Mouse (Mus musculus) lung, embryonic 16.5 days (tissue): ENCODE data around the gene Fgf12. TPM values are rescaled to one million over a fixed set of nuclear protein-coding genes. Genes with fewer than 3 reads are reported as not detected.
A peak's percentile ranks its signal among the peaks of the same experiment; 100 is the strongest.

ENCODE experiments used
- ATAC-seq: fragments of 200-750 bp; cut with Nextera tagmentation; 2 replicates; pipeline ENCODE4 v1.8.0; 2017; ENCODE audit warnings: low read depth, mild to moderate bottlenecking, moderate library complexity
- H3K27ac ChIP-seq: fragments of 300-500 bp; sonication (generic); 2 replicates; pipeline ENCODE4 v1.5.1; 2014; ENCODE audit warnings: mild to moderate bottlenecking, control low read depth, low read length
- H3K27me3 ChIP-seq: fragments of 300-500 bp; sonication (generic); 2 replicates; pipeline ENCODE4 v1.6.1; 2014; ENCODE audit warnings: low read depth, low read length, mixed read lengths; ENCODE audit not compliant: control insufficient read depth, insufficient read depth
- H3K36me3 ChIP-seq: fragments of 300-500 bp; sonication (generic); 2 replicates; pipeline ENCODE4 v1.6.1; 2014; ENCODE audit warnings: low read length; ENCODE audit not compliant: control insufficient read depth, insufficient read depth
- H3K4me1 ChIP-seq: fragments of 300-500 bp; sonication (generic); replicated peaks from 2 replicates; pipeline ENCODE4 v1.6.1; 2014; ENCODE audit warnings: low read length, mixed read lengths; ENCODE audit not compliant: control insufficient read depth, insufficient read depth
- H3K4me2 ChIP-seq: fragments of 300-500 bp; sonication (generic); 2 replicates; pipeline ENCODE4 v1.6.1; 2014; ENCODE audit warnings: low read depth, low read length, control low read depth
- H3K4me3 ChIP-seq: fragments of 300-500 bp; sonication (generic); 2 replicates; pipeline ENCODE4 v1.5.1; 2014; ENCODE audit warnings: mild to moderate bottlenecking, low read length, control low read depth
- H3K9ac ChIP-seq: fragments of 300-500 bp; sonication (generic); 2 replicates; pipeline ENCODE4 v1.6.1; 2014; ENCODE audit warnings: low read length, control low read depth
- H3K9me3 ChIP-seq: fragments of 300-500 bp; sonication (generic); 2 replicates; pipeline ENCODE4 v1.6.1; 2016; ENCODE audit warnings: low read length; ENCODE audit not compliant: control insufficient read depth
- WGBS: fragments of 180-500 bp; shearing (Covaris S2); extraction: QIAGEN DNeasy Blood & Tissue Kit; methylation state at CpG from one replicate; pipeline ENCODE4 v1.1.7; 2014; 5-methylcytosine and 5-hydroxymethylcytosine counted together
- polyA plus RNA-seq: library from polyadenylated mRNA; unstranded; fragments of >200 nt; fragmentation: Nextera tagmentation; extraction: Ambion mirVana; gene quantifications from 2 replicates; pipeline ENCODE4 v1.2.1, GENCODE M21; 2015

Fgf12 gene
- polyA plus RNA-seq, 1 experiment from 2014 or later = 2.9 TPM

DNA sequence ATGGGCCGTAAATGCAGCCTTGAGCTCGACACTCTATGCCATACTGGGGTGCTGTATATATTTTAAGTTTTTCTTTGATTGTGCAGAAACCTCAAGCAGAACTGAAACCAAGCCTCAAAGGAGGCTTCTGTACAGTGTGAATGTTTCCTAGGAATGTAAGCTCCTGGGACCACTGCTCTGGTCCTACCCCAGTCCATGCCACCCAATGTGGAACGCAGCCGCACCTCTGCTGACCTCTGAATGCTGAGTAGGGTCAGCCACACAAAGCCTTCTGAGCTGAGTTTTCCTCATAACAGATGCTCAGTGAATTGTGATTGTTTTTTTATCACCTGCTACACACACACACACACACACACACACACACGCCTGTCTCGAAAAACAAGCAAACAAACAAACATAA, 160.4 kb downstream of the Fgf12 start:
- H3K27me3 ChIP-seq = no peaks in the 10 kb centered on the region; the same call in 1 of the 2 replicates
- H3K4me2 ChIP-seq = no peak overlapping the region
- no peaks in the 10 kb centered on the region for H3K36me3 ChIP-seq
- H3K9me3 ChIP-seq = no peaks in the 10 kb centered on the region
- H3K27ac ChIP-seq = no peak overlapping the region
- H3K9ac ChIP-seq = no peak overlapping the region
- H3K4me1 ChIP-seq = no peaks in the 10 kb centered on the region
- no peak overlapping the region for H3K4me3 ChIP-seq
- ATAC-seq = no peak
- 92% methylated on average over 6 of the region's 6 CpGs for WGBS

DNA sequence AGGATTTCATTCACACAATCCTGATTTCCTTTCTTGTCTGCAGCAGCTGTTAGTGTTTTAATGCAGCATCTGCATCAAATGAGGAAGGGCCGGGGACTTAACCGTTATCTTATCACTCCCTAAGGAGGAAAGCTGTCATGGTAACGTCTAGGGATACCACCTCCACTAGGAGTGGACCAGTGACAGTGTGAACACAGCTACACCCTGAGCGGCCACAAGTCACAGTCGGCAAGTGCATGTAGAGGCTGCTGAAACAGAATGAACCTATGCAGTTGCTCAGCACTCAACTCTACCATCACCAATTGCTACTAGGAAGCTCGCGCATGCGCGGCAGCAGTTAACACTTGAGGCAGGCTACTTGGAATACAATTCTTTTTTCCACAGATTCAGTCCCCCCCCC, 161.3 kb downstream of the Fgf12 start:
- WGBS = 51% methylated on average over 9 of the region's 9 CpGs
- no peak for ATAC-seq

DNA sequence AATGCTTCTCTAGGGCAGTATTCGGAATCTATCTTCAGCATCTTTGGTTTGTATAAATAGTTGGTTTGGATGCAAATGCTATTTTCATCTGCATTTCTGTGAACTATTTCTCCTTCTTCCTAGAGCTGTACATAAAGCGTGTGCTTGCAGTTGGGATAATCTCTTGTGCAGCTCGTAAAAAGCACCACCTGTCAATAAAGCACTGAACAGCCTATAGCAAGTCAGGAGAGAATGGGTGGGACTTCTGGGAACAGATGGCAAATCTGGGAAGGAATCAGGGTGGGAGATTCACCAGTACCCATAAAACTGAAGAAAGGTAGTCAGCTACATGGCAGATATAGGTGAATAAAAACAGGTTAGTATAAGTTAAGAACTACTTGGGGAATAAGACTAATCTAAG, 180.7 kb downstream of the Fgf12 start:
- H3K4me3 ChIP-seq = no peak overlapping the region
- H3K27me3 ChIP-seq = no peaks in the 10 kb centered on the region
- H3K27ac ChIP-seq = no peak overlapping the region
- no peak overlapping the region for H3K4me2 ChIP-seq
- H3K36me3 ChIP-seq = no peaks in the 10 kb centered on the region
- WGBS = 66% methylated on average over 3 of the region's 3 CpGs
- H3K9me3 ChIP-seq = no peaks in the 10 kb centered on the region
- no peak overlapping the region for H3K9ac ChIP-seq
- ATAC-seq = no peak
- H3K4me1 ChIP-seq = no peaks in the 10 kb centered on the region

More for the DNA sequence above, 161.3 kb downstream of the Fgf12 start:
- no peak overlapping the region for H3K9ac ChIP-seq
- no peaks in the 10 kb centered on the region for H3K36me3 ChIP-seq
- no peaks in the 10 kb centered on the region; the same call in 1 of the 2 replicates for H3K27me3 ChIP-seq
- no peak overlapping the region for H3K4me3 ChIP-seq
- H3K9me3 ChIP-seq = no peaks in the 10 kb centered on the region
- no peaks in the 10 kb centered on the region for H3K4me1 ChIP-seq
- no peak overlapping the region for H3K27ac ChIP-seq
- H3K4me2 ChIP-seq = no peak overlapping the region

DNA sequence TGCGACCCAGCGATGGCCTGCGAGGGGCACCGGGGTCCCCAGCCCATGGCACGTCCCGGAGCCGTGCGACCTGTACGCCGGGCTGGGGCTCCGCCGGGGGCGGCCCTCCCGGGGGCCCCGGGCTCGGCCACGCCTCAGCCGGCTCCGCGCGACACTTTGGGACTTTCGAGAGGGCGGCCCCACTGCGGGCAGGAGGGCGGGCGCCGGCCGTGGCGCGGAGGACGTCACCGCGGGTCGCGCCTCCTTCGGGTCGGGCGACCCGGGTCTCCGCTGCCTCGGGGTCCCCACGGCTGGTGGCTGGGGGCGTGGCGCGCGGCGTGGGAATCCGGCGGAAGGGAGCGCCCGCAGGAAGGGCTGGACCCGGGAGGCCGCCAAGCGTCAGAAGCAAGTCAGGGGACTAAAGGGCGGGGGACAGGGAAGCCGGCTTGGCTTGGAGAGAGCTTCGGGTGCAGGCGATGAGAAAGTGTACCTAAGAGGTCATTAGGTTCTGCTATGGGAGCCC, 188.1 kb downstream of the Fgf12 start:
- Histone ChIP-seq H3K4me2 (peak overlapping the region; percentile 98), H3K36me3 (no peaks in the 10 kb centered on the region), H3K4me3 (peak overlapping the region; percentile 56), H3K9ac (no peak overlapping the region), H3K4me1 (peaks cover 8% of the 10 kb centered on the region), H3K9me3 (no peaks in the 10 kb centered on the region), H3K27me3 (peaks cover 23% of the 10 kb centered on the region), H3K27ac (no peak overlapping the region)
- peak; percentile 59; the same call in 1 of the 2 replicates for ATAC-seq
- under 1% methylated on average over 51 of the region's 58 CpGs for WGBS

DNA sequence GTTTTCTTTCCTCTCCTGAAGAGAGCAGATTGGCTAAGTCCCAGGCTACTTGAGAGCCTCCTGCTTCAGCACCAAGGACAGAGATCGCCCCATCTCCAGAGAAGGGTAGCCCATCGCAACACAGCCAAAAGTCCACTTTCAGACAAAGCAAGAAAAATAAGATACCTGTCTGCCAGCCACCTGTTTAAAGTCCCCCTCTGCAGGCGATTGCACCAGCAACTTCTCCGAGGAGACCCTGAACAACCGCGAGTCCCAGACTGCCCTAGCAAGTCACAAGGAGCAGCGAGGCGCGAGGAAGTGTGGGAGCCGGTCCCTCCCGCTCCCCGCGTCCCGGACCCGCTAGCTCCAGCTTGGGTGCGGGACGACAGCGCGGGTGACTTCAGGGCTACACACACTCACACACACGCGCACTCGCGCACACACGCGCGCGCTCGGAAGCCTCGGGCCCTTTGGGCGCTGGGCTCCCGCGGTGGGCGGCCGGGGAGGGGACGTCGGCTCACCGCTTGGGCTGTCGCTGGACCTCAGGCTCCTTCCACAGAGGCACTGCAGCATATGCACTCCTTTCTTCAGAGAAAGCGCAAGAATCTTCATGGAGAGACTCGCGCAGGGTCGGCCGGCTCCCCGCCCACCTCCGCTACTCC, 188.7 kb downstream of the Fgf12 start:
- Histone ChIP-seq H3K27me3 (peaks cover 23% of the 10 kb centered on the region), H3K4me3 (peak overlapping the region; percentile 56), H3K4me2 (peak overlapping the region; percentile 98), H3K4me1 (peaks cover 8% of the 10 kb centered on the region), H3K27ac (no peak overlapping the region), H3K9me3 (no peaks in the 10 kb centered on the region), H3K9ac (no peak overlapping the region), H3K36me3 (no peaks in the 10 kb centered on the region)
- under 1% methylated on average over 39 of the region's 45 CpGs for WGBS
- ATAC-seq = peak; percentile 74

DNA sequence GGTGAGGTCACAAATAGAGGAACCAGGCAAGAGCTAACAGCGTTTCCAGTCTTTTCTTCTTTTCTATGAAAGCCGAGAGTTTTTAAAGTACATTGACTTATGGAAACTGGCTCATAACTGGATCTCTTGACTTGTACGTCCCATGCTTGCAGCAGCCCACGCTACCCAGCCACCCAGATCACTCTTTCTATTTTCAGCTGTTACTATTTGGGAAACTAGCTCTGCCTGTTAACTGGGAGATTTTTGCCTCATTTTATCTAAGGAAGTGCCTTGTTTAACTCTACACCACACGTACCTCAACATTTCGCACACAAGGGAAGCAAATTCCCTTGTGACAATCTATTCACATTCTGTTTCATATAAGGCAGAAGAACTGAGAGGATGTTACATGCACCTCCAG, 190.0 kb downstream of the Fgf12 start:
- H3K27me3 ChIP-seq = peaks cover 23% of the 10 kb centered on the region
- H3K27ac ChIP-seq = no peak overlapping the region
- no peak for ATAC-seq
- H3K4me1 ChIP-seq = peaks cover 8% of the 10 kb centered on the region
- H3K36me3 ChIP-seq = no peaks in the 10 kb centered on the region
- no peak overlapping the region for H3K4me3 ChIP-seq
- H3K9ac ChIP-seq = no peak overlapping the region
- H3K9me3 ChIP-seq = no peaks in the 10 kb centered on the region
- no peak overlapping the region for H3K4me2 ChIP-seq
- WGBS = 72% methylated on average over 6 of the region's 6 CpGs

DNA sequence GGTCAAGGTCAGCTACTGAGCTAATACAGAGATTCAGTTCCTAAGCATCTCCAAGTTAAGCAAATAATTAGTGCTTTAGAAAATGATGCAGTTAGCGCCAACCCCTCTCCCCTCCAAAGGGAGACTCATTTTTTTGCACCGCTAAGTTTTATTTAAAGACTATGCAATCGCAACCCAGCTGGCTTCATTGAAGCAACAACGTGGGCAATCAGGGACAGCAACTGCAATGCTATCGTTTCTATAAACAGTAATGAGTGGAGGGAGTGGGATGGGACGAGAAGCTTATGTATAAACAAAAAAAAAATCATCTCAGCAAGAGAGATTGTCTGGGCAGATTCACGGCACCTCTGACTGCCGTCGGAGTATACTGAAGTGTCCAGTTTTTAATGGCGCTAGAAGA, 197.6 kb downstream of the Fgf12 start:
- no peaks in the 10 kb centered on the region for H3K27me3 ChIP-seq
- no peak overlapping the region for H3K4me2 ChIP-seq
- no peaks in the 10 kb centered on the region for H3K36me3 ChIP-seq
- no peak for ATAC-seq
- no peaks in the 10 kb centered on the region for H3K4me1 ChIP-seq
- no peak overlapping the region for H3K9ac ChIP-seq
- 55% methylated on average over 10 of the region's 10 CpGs for WGBS
- H3K27ac ChIP-seq = no peak overlapping the region
- no peaks in the 10 kb centered on the region for H3K9me3 ChIP-seq
- H3K4me3 ChIP-seq = no peak overlapping the region

DNA sequence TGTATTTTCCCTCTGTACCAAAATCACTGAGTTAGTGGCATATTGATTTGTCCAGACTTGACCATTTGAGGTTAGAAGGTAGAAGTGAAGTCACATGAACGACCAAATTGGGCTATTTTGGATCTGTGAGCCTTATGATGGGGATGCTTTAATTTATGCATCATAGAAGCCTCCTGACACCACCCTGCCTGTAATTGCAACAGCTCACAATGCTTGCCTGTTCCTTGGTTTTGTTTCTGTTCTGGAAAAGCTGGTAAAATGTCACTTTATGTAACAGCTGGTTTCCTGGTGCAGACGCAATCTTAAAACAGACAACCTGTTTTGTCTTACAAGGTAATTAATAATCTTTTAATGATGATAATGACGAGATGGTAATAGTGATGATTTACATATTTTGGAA, 213.4 kb downstream of the Fgf12 start:
- Histone ChIP-seq H3K4me2 (no peak overlapping the region), H3K9me3 (no peaks in the 10 kb centered on the region), H3K9ac (no peak overlapping the region), H3K4me1 (no peaks in the 10 kb centered on the region), H3K27me3 (no peaks in the 10 kb centered on the region), H3K4me3 (no peak overlapping the region), H3K27ac (no peak overlapping the region), H3K36me3 (no peaks in the 10 kb centered on the region)
- WGBS = 52% methylated on average over 3 of the region's 3 CpGs
- no peak for ATAC-seq

DNA sequence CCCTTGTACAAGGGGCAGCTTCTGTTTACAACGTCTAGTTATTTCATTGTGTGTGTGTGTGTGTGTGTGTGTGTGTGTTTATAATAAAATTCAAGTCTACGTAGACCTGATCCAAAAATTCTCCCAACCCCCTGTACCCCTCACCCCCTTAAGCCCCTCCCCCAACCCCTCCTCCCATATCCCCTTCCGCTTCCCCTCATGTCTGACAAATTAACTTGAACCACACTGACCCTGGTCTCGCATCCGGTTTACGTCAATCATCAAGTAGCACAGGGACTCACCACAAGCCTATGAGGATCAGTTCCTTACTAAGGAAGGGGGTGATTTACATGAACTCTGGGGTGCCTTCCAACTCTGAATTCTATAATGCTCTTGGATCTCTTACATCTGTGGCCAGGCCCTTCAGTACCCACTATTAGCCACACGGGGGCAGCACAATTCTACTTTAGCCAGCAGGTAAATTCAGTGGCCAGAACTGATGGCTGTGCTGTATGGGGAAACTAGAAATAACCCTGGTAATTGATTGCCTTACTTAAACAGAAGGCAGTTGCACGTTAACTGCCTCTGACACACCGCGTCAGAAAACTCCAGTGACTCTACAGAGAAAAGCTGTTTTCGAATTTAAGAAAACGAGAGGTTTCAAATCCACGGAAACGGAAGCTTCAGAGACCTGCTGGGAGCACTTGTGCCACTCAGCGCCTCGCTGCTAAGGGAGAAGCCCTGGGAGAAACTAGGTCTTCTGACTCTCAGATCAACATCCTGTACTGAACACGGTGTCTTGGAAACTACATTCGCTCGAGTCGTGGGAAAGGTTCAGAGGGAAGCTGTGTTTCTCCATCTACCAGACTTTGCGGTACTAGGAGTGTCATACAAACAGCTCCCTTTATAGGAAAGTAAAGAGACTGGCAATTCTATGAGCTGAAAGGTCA, 235.0 kb downstream of the Fgf12 start:
- H3K4me3 ChIP-seq = peak overlapping the region; percentile 38
- no peak overlapping the region for H3K27ac ChIP-seq
- no peak overlapping the region for H3K9ac ChIP-seq
- 19% methylated on average over 21 of the region's 21 CpGs for WGBS
- peak overlapping the region; percentile 44 for H3K4me2 ChIP-seq
- peak; percentile 80 for ATAC-seq
- H3K36me3 ChIP-seq = no peaks in the 10 kb centered on the region
- H3K9me3 ChIP-seq = no peaks in the 10 kb centered on the region
- no peaks in the 10 kb centered on the region for H3K27me3 ChIP-seq
- peaks cover 6% of the 10 kb centered on the region; the same call in 1 of the 2 replicates for H3K4me1 ChIP-seq
